Mouse (Mus musculus) spleen, postnatal 10 days (tissue): ENCODE data around the gene Asap2.

ENCODE experiments used
- DNase-seq, 2 experiments: peaks; one replicate each; pipeline ENCODE4 v3.0.0; 2021 to 2022; ENCODE audit warnings: low spot score in 2 of 2

The Asap2 gene

DNA sequence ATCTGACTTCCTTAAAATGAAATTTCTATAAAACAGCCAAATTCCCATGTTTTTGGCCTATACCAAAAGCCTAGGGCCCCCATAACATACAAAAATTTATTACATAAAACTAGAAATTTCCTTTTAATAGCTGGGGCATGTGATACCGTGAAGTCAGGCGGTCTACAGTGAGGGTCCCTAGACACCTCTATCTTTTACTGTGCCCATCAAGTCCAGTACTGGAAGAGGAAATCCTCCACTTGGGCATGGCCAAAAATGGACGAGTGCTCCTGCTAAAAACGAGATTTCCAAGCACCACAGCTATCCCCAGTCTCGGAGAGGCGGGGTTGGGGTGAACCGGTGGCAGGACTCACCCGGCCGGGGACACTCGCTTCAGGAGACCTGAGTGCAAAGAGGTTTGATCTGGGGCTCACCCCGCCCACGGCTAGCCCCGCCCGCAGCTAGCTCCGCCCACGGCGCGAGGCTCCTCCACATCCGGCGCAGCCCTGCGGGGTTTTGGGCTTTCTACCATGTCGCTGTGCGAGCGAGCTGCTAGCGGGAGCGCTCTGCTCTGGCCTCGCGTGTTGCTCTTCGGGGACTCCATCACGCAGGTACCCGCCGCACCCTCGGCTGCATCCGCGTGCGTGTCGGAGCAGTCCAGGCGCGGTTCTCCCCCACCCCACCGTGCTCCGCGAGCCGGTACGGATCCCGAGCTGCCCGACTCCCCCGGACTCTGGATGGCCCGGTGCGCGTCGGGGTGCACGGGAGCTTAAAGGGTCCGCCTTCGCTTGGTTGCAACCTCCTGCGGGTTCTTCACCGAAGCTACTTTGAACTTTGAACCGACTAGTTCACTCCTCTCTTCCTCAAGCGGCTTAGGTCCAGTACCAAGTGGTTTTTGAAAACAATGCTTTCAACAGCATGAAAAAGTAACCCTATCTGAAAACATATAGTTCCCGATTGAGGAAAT is 325.9 kb downstream of the Asap2 start, which contains the start of gene Iah1:
Gene Iah1, plus strand, starts transcription at position 467 of the 946 bp plus-strand sequence.
- peak; percentile 83 to 92 for DNase-seq

DNA sequence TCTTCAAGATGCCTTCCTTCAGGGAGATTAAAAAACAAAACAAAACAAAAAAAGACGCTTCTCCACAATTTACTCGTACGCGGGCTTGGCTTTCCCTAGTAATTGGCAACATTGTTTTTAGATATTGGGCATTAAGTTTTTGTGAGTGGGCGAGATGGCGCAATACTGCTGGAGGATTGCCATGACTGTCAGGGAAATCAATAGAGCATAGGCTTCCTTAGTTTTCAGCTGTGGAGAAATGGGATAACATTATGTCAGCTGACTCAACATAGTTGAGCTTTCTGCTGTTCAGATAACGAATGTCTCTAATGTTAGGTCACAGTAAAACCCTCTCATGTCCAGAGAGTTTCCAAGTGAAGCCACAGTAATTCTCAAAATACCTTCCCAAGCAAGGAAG is 326.6 kb downstream of the Asap2 start:
- peak in 1 of 2 experiments; percentile 12 for DNase-seq

GRCm38 (mm10) chr12:21318143-21318895 is 328.1 kb downstream of the Asap2 start:
- DNase-seq, result peak; percentile 61 to 88
